18 mouse cellular contexts compared by ENCODE assay signal in genomic region chr11:71771074-71771473, GRCm38 (mm10). TPM values are rescaled to one million over a fixed set of nuclear protein-coding genes. Genes with fewer than 3 reads are reported as not detected.
DNase-seq lines count a peak whose midpoint lies in the region; ATAC-seq and TF ChIP-seq lines count a peak whose summit lies in the region.
"Had no signal": no experiment of that assay in that cellular context is flagged by ENCODE, and none has a peak within 500 bp of the region (broad histone marks: within the 10 kb centered on the region; RNA-seq: fewer than 3 reads in every experiment).

No protein-coding gene starts in this region.

- WGBS in hindbrain, embryonic 14.5 days = 81% methylated on average over 7 of the region's 7 CpGs

- no peak overlapping the region for H3K4me3 ChIP-seq in left cerebral cortex, adult 2 months
- H3K4me3 ChIP-seq in cortical plate, adult 2 months (ENCODE audit: insufficient read depth, low read length) = no peak overlapping the region
- H3K4me3 ChIP-seq in hindbrain, embryonic 14.5 days (replicated peaks; ENCODE audit: low read length) = no peak overlapping the region
- H3K4me3 ChIP-seq: embryonic facial prominence, embryonic 10.5 days; forebrain, embryonic 13.5 days; heart, embryonic 12.5 days; hindbrain, embryonic 10.5 days; hindbrain, embryonic 15.5 days had no signal

- peak; percentile 39 to 77 for DNase-seq in layer of hippocampus, adult 18-20 months (ENCODE audit: low spot score in 2 of 2)
- DNase-seq in layer of hippocampus, postnatal 36 days = no peak
- no peak for DNase-seq in left cerebral cortex, adult 2 months (ENCODE audit: extremely low spot score in 1 of 2, low spot score in 2 of 2)
- no peak for DNase-seq in left cerebral cortex, postnatal 4 days
- DNase-seq in telencephalon, adult 2 months (ENCODE audit: low read depth, low spot score) = peak; percentile 84
- no peak for DNase-seq in hindbrain, embryonic 14.5 days (ENCODE audit: low spot score)
- DNase-seq: adrenal gland, adult 8-10 months; adrenal gland, postnatal 36 days; cerebellum, adult 11 months; cerebellum, adult 8-10 months; cerebellum, postnatal 25 days; forebrain, postnatal 0 days had no signal

- no peaks in the 10 kb centered on the region for H3K27me3 ChIP-seq in hindbrain, embryonic 14.5 days (ENCODE audit: control insufficient read depth, insufficient read depth, low read length)
- H3K27me3 ChIP-seq: forebrain, embryonic 13.5 days; hindbrain, embryonic 15.5 days had no signal

- H3K4me2 ChIP-seq in hindbrain, embryonic 14.5 days (replicated peaks) = no peak overlapping the region
- H3K4me2 ChIP-seq: forebrain, embryonic 13.5 days; heart, embryonic 12.5 days; hindbrain, embryonic 15.5 days had no signal

- intact Hi-C loops in left cerebral cortex, adult 2 months (cut with DNase I) = loop anchor here (2.0 to 5.0 kb wide), 2 partner anchors 20 to 176 kb away; no protein-coding TSS in a partner anchor
- intact Hi-C loops in left cerebral cortex, postnatal 4 days (cut with DNase I) = no loop called here

- H3K4me1 ChIP-seq in cortical plate, adult 2 months (ENCODE audit: control insufficient read depth, insufficient read depth, low read length) = peaks cover 20% of the 10 kb centered on the region
- H3K4me1 ChIP-seq in hindbrain, embryonic 14.5 days (replicated peaks; ENCODE audit: control insufficient read depth, insufficient read depth, low read length) = peaks cover 24% of the 10 kb centered on the region; the same call in 1 of the 2 replicates

- no peaks in the 10 kb centered on the region for H3K9me3 ChIP-seq in hindbrain, embryonic 14.5 days (ENCODE audit: control insufficient read depth, low read length)
- H3K9me3 ChIP-seq: embryonic facial prominence, embryonic 10.5 days; forebrain, embryonic 13.5 days; heart, embryonic 12.5 days; hindbrain, embryonic 10.5 days; hindbrain, embryonic 15.5 days had no signal

- TF ChIP-seq POLR2A in cortical plate, adult 2 months (IDR thresholded peaks at IDR 0.05; ENCODE audit: extremely low read depth, insufficient read depth, low read length) = no peak

- H3K36me3 ChIP-seq in hindbrain, embryonic 14.5 days (replicated peaks; ENCODE audit: control insufficient read depth, insufficient read depth) = peaks cover 50% of the 10 kb centered on the region
- H3K36me3 ChIP-seq: heart, embryonic 12.5 days had no signal

- ATAC-seq in hindbrain, embryonic 14.5 days (ENCODE audit: low FRiP score) = no peak
- ATAC-seq: forebrain, embryonic 13.5 days had no signal

- peak overlapping the region; percentile 58 for H3K27ac ChIP-seq in left cerebral cortex, adult 2 months
- H3K27ac ChIP-seq in cortical plate, adult 2 months (ENCODE audit: insufficient read depth, low read length) = peak overlapping the region; percentile 50
- H3K27ac ChIP-seq in hindbrain, embryonic 14.5 days = no peak overlapping the region
- H3K27ac ChIP-seq: embryonic facial prominence, embryonic 10.5 days; forebrain, embryonic 13.5 days; hindbrain, embryonic 15.5 days had no signal

- TF ChIP-seq CTCF in left cerebral cortex, adult 2 months (IDR thresholded peaks at IDR 0.05) = no peak
- no peak for TF ChIP-seq CTCF in cortical plate, adult 2 months (IDR thresholded peaks at IDR 0.05; ENCODE audit: extremely low read depth, insufficient read depth, low read length)

- no peak overlapping the region for H3K9ac ChIP-seq in hindbrain, embryonic 14.5 days
- H3K9ac ChIP-seq: forebrain, embryonic 13.5 days; forebrain, postnatal 0 days; heart, embryonic 12.5 days; hindbrain, embryonic 15.5 days had no signal

RNA-seq across cellular contexts. Expression of gene Wscd1, which starts 21.4 kb away (rescaled TPM):
- 100 to 1,000 TPM; 113 to 114 TPM for total RNA-seq in layer of hippocampus, adult 18-20 months (2021)
- 100 to 1,000 TPM; 113 to 127 TPM for total RNA-seq in layer of hippocampus, postnatal 36 days (2021)
- 10 to 100 TPM; 53.9 to 60.1 TPM for total RNA-seq in left cerebral cortex, adult 2 months (2021)
- 10 to 100 TPM; 61.4 to 71.4 TPM for total RNA-seq in left cerebral cortex, postnatal 4 days (2021)
- 66.6 TPM in 2 replicates for polyA plus RNA-seq in cortical plate, adult 2 months (2012; rRNA removed)
- 55.1 and 61.2 TPM in 2 replicates for polyA plus RNA-seq in hindbrain, embryonic 14.5 days (2014; fragmentation: Nextera tagmentation; extraction: Ambion mirVana)

Comparison
In these comparisons a context has a peak if more than half of its experiments do, and no peak if none do; other contexts are left out.
1. DNase-seq: peak in layer of hippocampus, adult 18-20 months (2 of 2) and telencephalon, adult 2 months (single experiment); none in layer of hippocampus, postnatal 36 days (0 of 2), left cerebral cortex, adult 2 months (0 of 2), left cerebral cortex, postnatal 4 days (single experiment) and hindbrain, embryonic 14.5 days (single experiment).